Mouse (Mus musculus) kidney, postnatal 25 days (tissue): ENCODE measurements at regions not wholly inside any gene's neighbourhood (a gene's known extent, or its start where the extent isn't known, plus 50 kb on each side); places are given as distances from the start of the nearest gene placed in this dataset.

Experiments
- DNase-seq, 2 experiments: peaks; one replicate each; pipeline ENCODE4 v3.0.0; 2021; ENCODE audit warnings: mixed read lengths in 2 of 2

DNA sequence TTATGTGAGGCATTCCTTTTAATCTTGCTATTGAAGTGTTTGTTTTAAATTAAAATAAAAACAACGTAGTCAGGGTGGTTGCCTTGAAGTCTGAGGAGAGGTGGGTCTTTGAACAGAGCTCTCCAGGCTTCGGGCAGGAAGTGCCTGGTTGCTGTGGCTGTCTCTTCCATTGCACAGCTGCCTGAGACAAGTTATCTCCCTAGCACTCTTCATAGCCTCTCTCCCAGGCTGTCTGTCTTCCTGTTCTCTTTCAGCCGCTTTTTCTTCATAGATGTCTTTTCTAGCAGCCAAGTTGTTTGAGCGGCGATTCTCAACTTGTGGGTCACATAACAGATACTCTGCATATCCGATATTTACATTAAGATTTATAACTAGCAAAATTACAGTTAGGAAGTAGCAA is 173.2 kb upstream of the Adgrl2 start:
- no peak for DNase-seq

- no peak for DNase-seq
These were observed 170.5 kb upstream of the Adgrl2 start for GRCm38 (mm10) chr3:149160833-149161232.

GRCm38 (mm10) chr3:149157381-149157780 is 167.0 kb upstream of the Adgrl2 start:
- no peak for DNase-seq

DNA sequence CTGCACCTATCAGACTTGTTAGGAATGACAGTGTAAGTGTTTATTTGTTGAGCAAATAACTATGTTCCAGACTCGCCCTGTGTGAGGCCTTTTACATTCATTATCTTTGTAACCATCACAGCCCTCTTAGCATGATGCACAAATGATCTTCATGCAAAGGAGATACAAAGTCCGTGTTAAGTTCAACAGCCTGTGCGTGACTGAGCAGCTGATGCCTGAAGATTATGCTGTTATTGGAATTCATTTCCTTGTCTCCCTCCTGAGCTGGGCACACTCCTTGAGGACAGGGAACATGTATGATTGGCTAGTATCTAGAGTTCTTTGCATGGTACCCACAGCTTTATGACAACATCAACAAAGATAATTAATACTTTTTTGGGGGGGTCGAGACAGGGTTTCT is 162.0 kb upstream of the Adgrl2 start:
- DNase-seq = no peak

DNA sequence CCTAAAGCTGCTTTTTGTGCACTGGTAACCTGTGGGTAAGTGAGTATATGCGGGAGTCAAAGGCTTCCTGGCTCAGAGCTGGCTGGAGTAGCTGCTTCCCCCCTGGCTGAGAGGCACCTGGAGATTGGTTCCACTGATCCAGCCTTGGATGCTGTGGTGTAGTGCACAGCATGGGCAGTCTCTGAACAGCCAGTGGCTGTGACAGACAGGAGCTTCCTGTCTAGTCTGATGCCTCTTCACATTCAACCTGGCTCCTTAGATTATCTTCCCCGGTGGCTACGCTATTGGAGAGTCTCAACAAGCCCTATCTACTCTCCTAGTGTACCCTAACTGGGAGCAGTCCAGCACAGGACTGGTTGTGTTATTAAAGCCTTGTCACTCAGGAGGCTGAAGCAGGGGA is 160.4 kb upstream of the Adgrl2 start:
- no peak for DNase-seq

DNA sequence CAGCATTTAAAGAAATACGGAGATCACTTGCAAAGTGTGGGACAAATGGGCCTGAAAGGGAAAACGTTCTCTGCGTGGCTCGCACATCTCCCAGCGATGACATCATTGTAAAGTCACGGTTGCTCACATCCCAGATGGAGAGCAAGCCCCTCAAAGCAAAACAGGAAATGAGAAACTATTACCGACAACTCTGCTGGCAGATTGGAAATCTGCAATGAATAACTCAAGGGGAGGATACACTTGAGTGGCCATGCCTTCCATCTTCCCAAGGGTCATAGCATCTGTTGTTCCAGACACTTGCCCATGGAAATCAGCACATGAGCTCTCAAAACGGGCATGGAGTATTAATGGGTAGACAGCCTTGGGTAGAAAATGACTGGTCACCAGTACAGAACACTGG is 158.3 kb upstream of the Adgrl2 start:
- peak in 1 of 2 experiments; percentile 5 for DNase-seq

DNA sequence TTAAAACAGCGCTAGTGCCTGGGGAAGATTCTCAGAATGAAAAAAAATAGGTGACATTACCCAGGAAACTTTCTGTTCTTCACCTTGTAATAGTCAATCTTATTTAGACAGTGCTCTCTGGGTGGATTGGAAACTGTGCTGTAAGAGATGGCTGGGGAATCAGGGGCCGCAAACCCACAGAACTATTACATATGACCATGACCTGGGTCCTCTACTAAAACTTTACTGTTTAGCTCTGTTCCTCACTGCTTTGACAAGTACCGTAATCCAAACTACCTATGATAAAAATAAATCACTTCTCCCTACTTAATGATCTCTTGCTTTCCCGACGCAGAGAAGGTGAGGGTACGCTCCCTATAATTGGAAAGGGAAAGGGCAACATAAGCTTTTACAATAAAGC is 157.6 kb upstream of the Adgrl2 start:
- no peak for DNase-seq

DNA sequence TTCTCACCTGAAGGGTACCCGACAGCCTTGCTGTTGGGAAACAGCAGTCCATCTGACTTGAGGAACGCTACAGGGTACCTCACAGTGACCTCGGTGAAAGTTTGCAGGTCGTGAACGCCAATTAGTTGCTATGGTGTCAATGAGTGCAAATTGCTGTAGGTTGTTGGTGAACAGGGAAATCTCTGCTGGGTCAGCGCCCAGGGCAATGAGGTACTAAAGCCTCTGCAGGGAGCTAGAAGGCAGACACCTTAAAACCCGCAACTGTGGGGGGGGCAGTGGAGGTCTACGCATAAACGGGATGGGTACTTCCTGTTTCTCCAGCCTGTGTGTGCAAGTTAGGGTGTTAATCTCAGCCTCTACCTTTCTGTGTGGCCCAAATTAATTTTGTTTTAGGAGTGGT is 156.3 kb upstream of the Adgrl2 start:
- no peak for DNase-seq

DNA sequence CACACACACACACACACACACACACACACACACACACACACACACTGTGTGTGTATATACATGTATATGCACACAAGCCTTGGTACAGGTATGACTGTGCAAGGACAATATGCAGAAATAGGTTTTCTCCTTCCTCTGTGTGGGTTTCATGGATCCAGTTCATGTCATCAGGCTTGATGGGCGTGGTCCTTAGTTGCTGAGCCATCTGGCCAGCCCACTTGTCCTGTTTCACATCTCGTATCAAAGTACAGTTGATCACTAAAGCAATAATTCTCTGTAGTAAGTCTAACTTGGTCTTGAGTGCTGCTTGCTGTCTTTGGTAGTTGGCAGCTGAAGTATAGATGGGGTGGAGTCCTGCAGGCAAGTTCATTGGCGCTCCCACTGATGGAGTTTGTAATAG is 150.1 kb upstream of the Adgrl2 start:
- DNase-seq = no peak

DNA sequence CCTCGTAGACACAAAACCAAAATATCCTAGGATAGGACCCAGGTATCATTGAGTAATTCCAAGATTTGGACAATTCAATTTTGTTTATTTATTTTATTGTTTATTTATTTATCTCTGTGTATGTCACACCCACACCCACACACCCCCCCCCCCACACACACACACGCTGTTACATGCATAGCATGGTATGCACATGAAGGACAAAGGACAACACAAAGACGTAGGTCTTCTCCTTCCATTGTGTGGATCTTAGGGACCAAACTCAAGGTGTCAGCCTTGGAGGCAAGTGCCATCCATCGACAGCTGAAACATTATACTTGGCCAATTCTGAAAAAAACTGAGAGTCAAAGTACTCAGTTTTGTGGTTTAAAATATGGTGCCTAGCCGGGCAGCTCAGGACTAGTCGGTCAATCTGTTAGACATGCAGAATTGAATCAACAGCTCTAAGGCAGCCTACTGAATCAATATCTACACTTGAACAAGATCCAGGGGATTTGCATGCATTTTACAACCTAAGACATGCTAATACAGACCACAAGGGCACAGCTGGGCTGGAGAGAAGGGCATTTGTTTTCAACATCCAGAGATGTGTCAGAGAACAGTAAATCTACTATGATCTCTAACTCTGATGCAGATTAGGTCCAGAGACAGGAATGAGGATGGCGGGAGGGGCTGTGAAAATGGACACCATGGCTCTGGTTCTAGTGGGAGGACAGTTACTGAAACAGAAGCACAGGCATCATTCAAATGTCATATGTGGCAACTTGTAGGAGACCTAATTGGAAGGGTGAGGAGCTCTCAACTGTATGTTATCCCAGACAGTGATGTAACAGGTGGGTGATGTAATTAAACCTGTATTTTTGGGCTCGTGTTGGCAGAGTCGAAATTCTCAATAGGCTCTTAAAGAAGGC is 143.9 kb upstream of the Adgrl2 start:
- DNase-seq = no peak

DNA sequence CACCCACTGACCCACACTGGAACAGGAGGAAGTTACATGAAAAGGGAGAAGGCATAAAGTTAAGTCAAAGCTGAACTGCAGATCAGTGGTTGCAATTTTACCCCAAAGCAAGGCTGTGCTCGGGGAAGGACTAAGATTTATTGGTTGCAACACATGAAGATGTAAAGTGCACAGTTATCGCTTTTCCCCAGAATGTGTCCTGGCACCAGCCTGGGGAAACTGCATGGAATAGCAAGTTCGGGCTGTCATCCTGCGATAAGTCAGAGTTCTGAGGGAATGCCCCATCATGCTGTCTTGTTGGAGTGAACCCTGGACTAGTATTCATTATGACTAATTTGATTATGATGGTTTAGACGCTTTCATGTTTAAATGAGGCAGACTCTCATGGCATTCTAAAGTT is 128.5 kb upstream of the Adgrl2 start:
- no peak for DNase-seq

DNA sequence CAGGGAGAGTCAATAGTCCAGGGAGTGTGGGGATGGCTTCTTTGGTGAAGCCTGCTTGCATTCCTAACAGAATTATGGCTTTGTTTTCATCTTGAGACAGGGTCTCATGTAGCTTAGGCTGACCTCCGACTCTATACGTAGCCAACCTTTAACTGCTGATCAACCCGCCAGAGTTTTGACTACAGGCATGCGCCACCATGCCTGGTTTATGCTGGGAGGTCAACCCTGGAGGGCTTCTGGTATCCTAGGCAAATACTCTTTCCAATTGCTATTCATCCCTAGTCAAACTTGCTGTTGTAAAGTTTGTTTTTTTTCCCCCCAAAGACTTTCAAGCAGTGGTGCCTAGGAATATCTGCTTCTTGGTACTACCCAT is 127.3 kb upstream of the Adgrl2 start:
- no peak for DNase-seq

GRCm38 (mm10) chr3:149117018-149117683 is 126.8 kb upstream of the Adgrl2 start:
- DNase-seq = peak; percentile 69 to 71

- no peak for DNase-seq
These were observed 126.2 kb upstream of the Adgrl2 start for GRCm38 (mm10) chr3:149116604-149117003.

DNA sequence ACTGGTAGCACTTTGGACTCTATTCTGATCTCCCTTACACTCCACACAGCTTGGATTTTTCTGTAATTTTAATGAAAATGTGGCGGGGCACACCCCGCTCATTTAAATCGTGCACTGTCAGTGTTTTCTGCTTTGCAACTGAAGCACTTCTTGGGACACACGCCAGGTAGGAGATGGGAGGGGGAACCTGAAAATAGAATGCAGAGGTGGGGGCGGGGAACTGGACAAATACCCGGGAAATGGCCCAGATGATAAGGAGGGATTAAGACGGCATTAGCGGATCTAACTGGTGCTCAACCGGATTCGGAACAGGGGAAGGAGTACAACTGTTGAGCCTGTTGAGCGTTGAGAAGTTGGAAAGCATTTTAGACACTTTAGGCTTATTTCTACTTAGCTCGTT is 125.5 kb upstream of the Adgrl2 start:
- DNase-seq = peak; percentile 47 to 52

DNA sequence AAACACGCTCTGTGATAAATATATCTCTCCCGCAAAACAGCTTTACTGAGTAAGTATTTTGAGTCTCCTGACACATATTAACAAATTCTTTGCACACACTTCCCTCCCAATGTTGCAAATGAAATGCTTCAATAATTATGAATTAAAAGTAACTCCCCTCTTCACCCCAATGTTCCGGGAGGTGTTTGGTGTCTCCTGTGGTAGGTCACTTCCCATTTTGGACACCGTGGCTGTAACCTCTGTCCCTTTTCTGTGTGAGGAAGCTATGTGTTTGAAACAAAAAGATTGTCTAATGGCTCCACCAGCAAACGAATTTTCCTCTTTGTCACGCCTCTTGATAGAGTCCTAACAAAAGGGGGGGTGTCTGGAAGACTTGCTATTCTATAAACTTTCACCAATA is 122.5 kb upstream of the Adgrl2 start:
- DNase-seq = no peak

- DNase-seq = no peak
These were observed 121.4 kb upstream of the Adgrl2 start for GRCm38 (mm10) chr3:149111529-149112439.

GRCm38 (mm10) chr3:149110831-149111230 is 120.5 kb upstream of the Adgrl2 start:
- no peak for DNase-seq

- no peak for DNase-seq
These were observed 115.5 kb upstream of the Adgrl2 start for GRCm38 (mm10) chr3:149105709-149106450.

DNA sequence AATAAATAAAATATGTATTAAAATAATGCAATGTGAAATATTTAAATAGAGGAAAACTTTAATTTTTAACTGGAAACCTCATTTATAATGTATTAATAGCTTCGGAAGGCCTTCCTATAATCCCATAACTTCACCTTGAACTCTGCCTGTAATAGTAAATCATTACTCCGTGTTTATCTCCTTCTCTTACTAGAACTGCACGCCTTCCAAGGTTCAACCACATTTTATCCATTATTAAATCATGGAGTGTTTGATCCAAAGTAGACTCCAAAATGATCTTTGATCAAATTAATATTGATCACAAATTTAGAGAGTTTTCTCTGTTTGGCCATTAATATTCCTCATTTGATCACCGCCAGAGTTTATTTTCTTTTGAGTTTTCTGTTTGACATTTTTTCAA is 114.8 kb upstream of the Adgrl2 start:
- DNase-seq = no peak

- no peak for DNase-seq
These were observed 113.7 kb upstream of the Adgrl2 start for GRCm38 (mm10) chr3:149104080-149104479.

- no peak for DNase-seq
These were observed 113.1 kb upstream of the Adgrl2 start for GRCm38 (mm10) chr3:149103469-149103868.

GRCm38 (mm10) chr3:149102846-149103245 is 112.5 kb upstream of the Adgrl2 start:
- DNase-seq = no peak
